Mouse (Mus musculus): ENCODE measurements around the gene Klhdc8a. TPM values are rescaled to one million over a fixed set of nuclear protein-coding genes. Genes with fewer than 3 reads are reported as not detected.

Gene Klhdc8a
- polyA plus RNA-seq, 1 experiment from 2014 or later = 1.4 TPM

- Histone ChIP-seq H3K4me3 (ENCODE audit: low read length) (no peak overlapping the region), H3K27me3 (ENCODE audit: control insufficient read depth, insufficient read depth, low read length) (peaks cover 18% of the 10 kb centered on the region), H3K9ac (ENCODE audit: low read depth, low read length) (no peak overlapping the region), H3K9me3 (ENCODE audit: control insufficient read depth, low read length) (no peaks in the 10 kb centered on the region), H3K36me3 (ENCODE audit: control insufficient read depth, insufficient read depth, low read length) (no peaks in the 10 kb centered on the region), H3K4me1 (ENCODE audit: control insufficient read depth, insufficient read depth, low read length) (peaks cover 12% of the 10 kb centered on the region), H3K27ac (ENCODE audit: low read depth, low read length) (no peak overlapping the region), H3K4me2 (replicated peaks; ENCODE audit: low read depth, low read length) (no peak overlapping the region)
- WGBS = 63% methylated on average over 5 of the region's 5 CpGs
- ATAC-seq (ENCODE audit: low FRiP score, low TSS enrichment) = no peak
Measured at GRCm38 (mm10) chr1:132319242-132319641, 20.8 kb downstream of the Klhdc8a start.

- WGBS = 61% methylated on average over 7 of the region's 7 CpGs
- Histone ChIP-seq H3K4me2 (replicated peaks; ENCODE audit: low read depth, low read length) (no peak overlapping the region), H3K27me3 (ENCODE audit: control insufficient read depth, insufficient read depth, low read length) (no peaks in the 10 kb centered on the region), H3K27ac (ENCODE audit: low read depth, low read length) (peak overlapping the region; percentile 32; the same call in 1 of the 2 replicates), H3K4me1 (ENCODE audit: control insufficient read depth, insufficient read depth, low read length) (peaks cover 13% of the 10 kb centered on the region), H3K36me3 (ENCODE audit: control insufficient read depth, insufficient read depth, low read length) (no peaks in the 10 kb centered on the region), H3K9ac (ENCODE audit: low read depth, low read length) (no peak overlapping the region; the same call in 1 of the 2 replicates), H3K4me3 (ENCODE audit: low read length) (no peak overlapping the region), H3K9me3 (ENCODE audit: control insufficient read depth, low read length) (no peaks in the 10 kb centered on the region)
- no peak for ATAC-seq (ENCODE audit: low FRiP score, low TSS enrichment)
Measured at GRCm38 (mm10) chr1:132321821-132322580, 23.6 kb downstream of the Klhdc8a start.

GRCm38 (mm10) chr1:132322711-132323542 is 24.5 kb downstream of the Klhdc8a start:
- H3K4me2 ChIP-seq (replicated peaks; ENCODE audit: low read depth, low read length) = 0 out of 2 replicates have a peak overlapping the region, but pooled peaks have one; percentile 10
- H3K27me3 ChIP-seq (ENCODE audit: control insufficient read depth, insufficient read depth, low read length) = no peaks in the 10 kb centered on the region
- H3K9me3 ChIP-seq (ENCODE audit: control insufficient read depth, low read length) = no peaks in the 10 kb centered on the region
- WGBS = 43% methylated on average over 13 of the region's 13 CpGs
- peaks cover 15% of the 10 kb centered on the region for H3K4me1 ChIP-seq (ENCODE audit: control insufficient read depth, insufficient read depth, low read length)
- no peak overlapping the region; the same call in 1 of the 2 replicates for H3K9ac ChIP-seq (ENCODE audit: low read depth, low read length)
- no peaks in the 10 kb centered on the region for H3K36me3 ChIP-seq (ENCODE audit: control insufficient read depth, insufficient read depth, low read length)
- no peak overlapping the region for H3K4me3 ChIP-seq (ENCODE audit: low read length)
- H3K27ac ChIP-seq (ENCODE audit: low read depth, low read length) = peak overlapping the region; percentile 32; the same call in 1 of the 2 replicates
- ATAC-seq (ENCODE audit: low FRiP score, low TSS enrichment) = peak; percentile 59

GRCm38 (mm10) chr1:132326777-132327176 is 28.4 kb downstream of the Klhdc8a start:
- Histone ChIP-seq H3K4me3 (ENCODE audit: low read length) (no peak overlapping the region), H3K9me3 (ENCODE audit: control insufficient read depth, low read length) (no peaks in the 10 kb centered on the region), H3K27ac (ENCODE audit: low read depth, low read length) (0 out of 2 replicates have a peak overlapping the region, but pooled peaks have one; percentile 10), H3K36me3 (ENCODE audit: control insufficient read depth, insufficient read depth, low read length) (no peaks in the 10 kb centered on the region), H3K27me3 (ENCODE audit: control insufficient read depth, insufficient read depth, low read length) (no peaks in the 10 kb centered on the region), H3K9ac (ENCODE audit: low read depth, low read length) (no peak overlapping the region), H3K4me1 (ENCODE audit: control insufficient read depth, insufficient read depth, low read length) (peaks cover 11% of the 10 kb centered on the region), H3K4me2 (replicated peaks; ENCODE audit: low read depth, low read length) (no peak overlapping the region)
- 41% methylated on average over 9 of the region's 9 CpGs for WGBS
- ATAC-seq (ENCODE audit: low FRiP score, low TSS enrichment) = no peak

GRCm38 (mm10) chr1:132327477-132327876 is 29.1 kb downstream of the Klhdc8a start:
- Histone ChIP-seq H3K36me3 (ENCODE audit: control insufficient read depth, insufficient read depth, low read length) (no peaks in the 10 kb centered on the region), H3K27me3 (ENCODE audit: control insufficient read depth, insufficient read depth, low read length) (no peaks in the 10 kb centered on the region)
- no peak for ATAC-seq (ENCODE audit: low FRiP score, low TSS enrichment)

GRCm38 (mm10) chr1:132328565-132328964 is 30.1 kb downstream of the Klhdc8a start:
- Histone ChIP-seq H3K9me3 (ENCODE audit: control insufficient read depth, low read length) (no peaks in the 10 kb centered on the region), H3K4me3 (ENCODE audit: low read length) (no peak overlapping the region), H3K27me3 (ENCODE audit: control insufficient read depth, insufficient read depth, low read length) (no peaks in the 10 kb centered on the region), H3K4me2 (replicated peaks; ENCODE audit: low read depth, low read length) (no peak overlapping the region), H3K4me1 (ENCODE audit: control insufficient read depth, insufficient read depth, low read length) (peaks cover 9% of the 10 kb centered on the region), H3K27ac (ENCODE audit: low read depth, low read length) (no peak overlapping the region), H3K36me3 (ENCODE audit: control insufficient read depth, insufficient read depth, low read length) (no peaks in the 10 kb centered on the region), H3K9ac (ENCODE audit: low read depth, low read length) (no peak overlapping the region)
- WGBS = 37% methylated on average over 3 of the region's 3 CpGs
- ATAC-seq (ENCODE audit: low FRiP score, low TSS enrichment) = no peak

More at GRCm38 (mm10) chr1:132327477-132327876, 29.1 kb downstream of the Klhdc8a start:
- Histone ChIP-seq H3K9me3 (ENCODE audit: control insufficient read depth, low read length) (no peaks in the 10 kb centered on the region), H3K4me2 (replicated peaks; ENCODE audit: low read depth, low read length) (no peak overlapping the region), H3K9ac (ENCODE audit: low read depth, low read length) (no peak overlapping the region), H3K4me1 (ENCODE audit: control insufficient read depth, insufficient read depth, low read length) (peaks cover 10% of the 10 kb centered on the region), H3K4me3 (ENCODE audit: low read length) (no peak overlapping the region), H3K27ac (ENCODE audit: low read depth, low read length) (no peak overlapping the region)
- WGBS = 63% methylated on average over 17 of the region's 17 CpGs

GRCm38 (mm10) chr1:132329656-132330055 is 31.2 kb downstream of the Klhdc8a start:
- Histone ChIP-seq H3K9me3 (ENCODE audit: control insufficient read depth, low read length) (no peaks in the 10 kb centered on the region), H3K36me3 (ENCODE audit: control insufficient read depth, insufficient read depth, low read length) (no peaks in the 10 kb centered on the region), H3K4me1 (ENCODE audit: control insufficient read depth, insufficient read depth, low read length) (peaks cover 19% of the 10 kb centered on the region), H3K4me3 (ENCODE audit: low read length) (no peak overlapping the region), H3K27me3 (ENCODE audit: control insufficient read depth, insufficient read depth, low read length) (no peaks in the 10 kb centered on the region), H3K9ac (ENCODE audit: low read depth, low read length) (no peak overlapping the region), H3K27ac (ENCODE audit: low read depth, low read length) (no peak overlapping the region), H3K4me2 (replicated peaks; ENCODE audit: low read depth, low read length) (no peak overlapping the region)
- ATAC-seq (ENCODE audit: low FRiP score, low TSS enrichment) = no peak
- WGBS = 85% methylated on average over 7 of the region's 7 CpGs

GRCm38 (mm10) chr1:132330397-132330796 is 32.0 kb downstream of the Klhdc8a start:
- no peak for ATAC-seq (ENCODE audit: low FRiP score, low TSS enrichment)
- WGBS = 57% methylated on average over 15 of the region's 15 CpGs
- H3K4me3 ChIP-seq (ENCODE audit: low read length) = no peak overlapping the region
- no peaks in the 10 kb centered on the region for H3K27me3 ChIP-seq (ENCODE audit: control insufficient read depth, insufficient read depth, low read length)
- H3K9me3 ChIP-seq (ENCODE audit: control insufficient read depth, low read length) = no peaks in the 10 kb centered on the region
- peaks cover 26% of the 10 kb centered on the region for H3K4me1 ChIP-seq (ENCODE audit: control insufficient read depth, insufficient read depth, low read length)
- no peaks in the 10 kb centered on the region for H3K36me3 ChIP-seq (ENCODE audit: control insufficient read depth, insufficient read depth, low read length)
- H3K27ac ChIP-seq (ENCODE audit: low read depth, low read length) = no peak overlapping the region
- H3K9ac ChIP-seq (ENCODE audit: low read depth, low read length) = no peak overlapping the region
- no peak overlapping the region for H3K4me2 ChIP-seq (replicated peaks; ENCODE audit: low read depth, low read length)

GRCm38 (mm10) chr1:132331283-132331682 is 32.9 kb downstream of the Klhdc8a start:
- WGBS = 88% methylated on average over 17 of the region's 17 CpGs
- ATAC-seq (ENCODE audit: low FRiP score, low TSS enrichment) = no peak
- H3K4me3 ChIP-seq (ENCODE audit: low read length) = no peak overlapping the region

More at GRCm38 (mm10) chr1:132331283-132331682, 32.9 kb downstream of the Klhdc8a start:
- no peaks in the 10 kb centered on the region for H3K27me3 ChIP-seq (ENCODE audit: control insufficient read depth, insufficient read depth, low read length)
- no peak overlapping the region for H3K27ac ChIP-seq (ENCODE audit: low read depth, low read length)
- H3K9ac ChIP-seq (ENCODE audit: low read depth, low read length) = no peak overlapping the region
- H3K4me2 ChIP-seq (replicated peaks; ENCODE audit: low read depth, low read length) = no peak overlapping the region
- H3K4me1 ChIP-seq (ENCODE audit: control insufficient read depth, insufficient read depth, low read length) = peaks cover 31% of the 10 kb centered on the region
- no peaks in the 10 kb centered on the region for H3K9me3 ChIP-seq (ENCODE audit: control insufficient read depth, low read length)
- H3K36me3 ChIP-seq (ENCODE audit: control insufficient read depth, insufficient read depth, low read length) = no peaks in the 10 kb centered on the region
